Mouse (Mus musculus) neural tube, embryonic 12.5 days (tissue): Measurements from ENCODE around the gene Serpinb1c. TPM values are rescaled to one million over a fixed set of nuclear protein-coding genes. Genes with fewer than 3 reads are reported as not detected.

Source experiments
- ATAC-seq: fragments of 200-750 bp; cut with Nextera tagmentation; 2 replicates; pipeline ENCODE4 v1.8.0; 2017; ENCODE audit warnings: low read depth, mild to moderate bottlenecking, moderate TSS enrichment, moderate library complexity; ENCODE audit not compliant: low FRiP score
- H3K27ac ChIP-seq: fragments of 300-500 bp; sonication (generic); 2 replicates; pipeline ENCODE4 v1.5.1; 2016
- H3K27me3 ChIP-seq: fragments of 300-500 bp; sonication (generic); replicated peaks from 2 replicates; pipeline ENCODE4 v1.6.1; 2016; ENCODE audit warnings: mild to moderate bottlenecking
- H3K36me3 ChIP-seq: fragments of 300-500 bp; sonication (generic); 2 replicates; pipeline ENCODE4 v1.6.1; 2016; ENCODE audit warnings: mild to moderate bottlenecking
- H3K4me1 ChIP-seq: fragments of 300-500 bp; sonication (generic); 2 replicates; pipeline ENCODE4 v1.6.1; 2016
- H3K4me2 ChIP-seq: fragments of 300-500 bp; sonication (generic); replicated peaks from 2 replicates; pipeline ENCODE4 v1.6.1; 2016; ENCODE audit warnings: mild to moderate bottlenecking
- H3K4me3 ChIP-seq: fragments of 300-500 bp; sonication (generic); 2 replicates; pipeline ENCODE4 v1.5.1; 2016
- H3K9ac ChIP-seq: fragments of 300-500 bp; sonication (generic); 2 replicates; pipeline ENCODE4 v1.6.1; 2016; ENCODE audit warnings: mild to moderate bottlenecking
- H3K9me3 ChIP-seq: fragments of 300-500 bp; sonication (generic); 2 replicates; pipeline ENCODE4 v1.6.1; 2016; ENCODE audit warnings: mild to moderate bottlenecking
- WGBS: fragments of 180-500 bp; shearing (Covaris S2); methylation state at CpG from one replicate; pipeline ENCODE4 v1.1.7; 2016; 5-methylcytosine and 5-hydroxymethylcytosine counted together
- polyA plus RNA-seq: library from polyadenylated mRNA; unstranded; fragments of >200 nt; fragmentation: Nextera tagmentation; extraction: Ambion mirVana; gene quantifications from 2 replicates; pipeline ENCODE4 v1.2.1, GENCODE M21; 2016

The Serpinb1c gene
- polyA plus RNA-seq, 1 experiment from 2014 or later, result not detected

DNA sequence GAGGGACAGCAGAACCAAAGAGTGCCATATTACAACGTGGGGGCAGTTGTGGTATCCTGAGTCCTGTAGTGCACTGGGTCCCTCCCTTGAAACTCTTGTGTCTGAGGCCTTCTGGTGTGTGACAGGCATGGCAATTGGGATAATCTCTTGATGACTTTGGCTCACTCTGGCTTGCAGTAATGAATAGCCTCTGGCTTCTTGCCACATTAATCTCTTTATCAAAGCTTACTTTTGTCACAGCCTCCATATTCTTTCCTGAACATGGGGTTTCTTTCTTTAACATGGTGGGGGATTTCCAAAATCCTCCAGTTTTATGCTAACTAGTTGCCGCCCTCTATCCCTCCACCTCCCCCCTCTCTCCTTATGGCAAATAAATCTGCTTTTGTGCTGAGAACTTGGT is 44.9 kb downstream of the Serpinb1c start:
- no peaks in the 10 kb centered on the region for H3K36me3 ChIP-seq
- no peak overlapping the region for H3K27ac ChIP-seq
- no peaks in the 10 kb centered on the region for H3K9me3 ChIP-seq
- no peaks in the 10 kb centered on the region for H3K27me3 ChIP-seq
- no peaks in the 10 kb centered on the region for H3K4me1 ChIP-seq
- 69% methylated on average over 2 of the region's 2 CpGs for WGBS
- no peak overlapping the region for H3K4me2 ChIP-seq
- no peak for ATAC-seq
- no peak overlapping the region for H3K4me3 ChIP-seq
- H3K9ac ChIP-seq, result no peak overlapping the region

DNA sequence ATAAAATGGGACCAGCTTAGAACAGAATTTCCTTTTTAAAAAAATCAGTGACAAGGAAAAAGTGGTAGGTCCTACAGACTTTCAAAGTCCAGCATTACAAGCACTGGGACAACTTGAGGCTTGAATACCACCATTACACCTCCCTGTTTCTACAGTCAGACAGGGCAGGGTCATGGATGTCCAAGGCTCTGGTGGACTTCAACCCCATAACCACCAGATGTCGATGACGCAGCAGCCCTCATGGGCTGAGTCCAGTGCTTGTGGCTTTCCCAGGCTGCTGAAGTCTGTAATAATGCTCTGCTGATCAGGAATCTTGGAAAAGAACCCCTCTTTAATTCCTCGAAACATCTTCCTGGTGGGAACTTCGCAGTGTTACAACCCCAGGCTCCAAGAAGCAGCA is 45.5 kb downstream of the Serpinb1c start:
- ATAC-seq, result no peak
- Histone ChIP-seq H3K4me3 (no peak overlapping the region), H3K36me3 (no peaks in the 10 kb centered on the region), H3K27me3 (no peaks in the 10 kb centered on the region), H3K4me1 (no peaks in the 10 kb centered on the region), H3K4me2 (no peak overlapping the region), H3K9ac (no peak overlapping the region), H3K9me3 (no peaks in the 10 kb centered on the region), H3K27ac (no peak overlapping the region)
- WGBS, result 96% methylated on average over 4 of the region's 4 CpGs

DNA sequence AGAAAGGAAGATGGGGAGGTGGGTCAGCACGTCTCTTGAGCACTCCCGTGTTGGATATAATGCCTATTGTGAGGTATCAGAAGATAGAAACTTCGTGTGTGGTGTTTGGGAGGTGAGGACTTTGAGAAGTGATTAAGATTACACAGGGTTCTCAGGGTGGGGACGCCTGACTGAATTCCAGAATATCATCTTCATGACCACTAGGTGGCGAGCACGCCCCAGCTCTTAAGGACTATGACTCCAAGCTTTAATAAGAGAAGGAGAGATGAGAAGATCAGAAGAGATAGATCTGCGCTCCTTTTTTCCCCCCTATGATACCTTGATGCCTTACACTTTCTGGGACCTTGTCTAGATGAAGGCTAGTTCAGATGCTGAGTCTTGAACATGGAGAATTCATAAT is 46.0 kb downstream of the Serpinb1c start:
- ATAC-seq, result peak; percentile 82
- Histone ChIP-seq H3K4me3 (no peak overlapping the region), H3K9me3 (no peaks in the 10 kb centered on the region), H3K4me2 (no peak overlapping the region), H3K9ac (no peak overlapping the region), H3K4me1 (no peaks in the 10 kb centered on the region), H3K36me3 (no peaks in the 10 kb centered on the region), H3K27me3 (no peaks in the 10 kb centered on the region), H3K27ac (no peak overlapping the region)
- WGBS, result 13% methylated on average over 7 of the region's 7 CpGs

DNA sequence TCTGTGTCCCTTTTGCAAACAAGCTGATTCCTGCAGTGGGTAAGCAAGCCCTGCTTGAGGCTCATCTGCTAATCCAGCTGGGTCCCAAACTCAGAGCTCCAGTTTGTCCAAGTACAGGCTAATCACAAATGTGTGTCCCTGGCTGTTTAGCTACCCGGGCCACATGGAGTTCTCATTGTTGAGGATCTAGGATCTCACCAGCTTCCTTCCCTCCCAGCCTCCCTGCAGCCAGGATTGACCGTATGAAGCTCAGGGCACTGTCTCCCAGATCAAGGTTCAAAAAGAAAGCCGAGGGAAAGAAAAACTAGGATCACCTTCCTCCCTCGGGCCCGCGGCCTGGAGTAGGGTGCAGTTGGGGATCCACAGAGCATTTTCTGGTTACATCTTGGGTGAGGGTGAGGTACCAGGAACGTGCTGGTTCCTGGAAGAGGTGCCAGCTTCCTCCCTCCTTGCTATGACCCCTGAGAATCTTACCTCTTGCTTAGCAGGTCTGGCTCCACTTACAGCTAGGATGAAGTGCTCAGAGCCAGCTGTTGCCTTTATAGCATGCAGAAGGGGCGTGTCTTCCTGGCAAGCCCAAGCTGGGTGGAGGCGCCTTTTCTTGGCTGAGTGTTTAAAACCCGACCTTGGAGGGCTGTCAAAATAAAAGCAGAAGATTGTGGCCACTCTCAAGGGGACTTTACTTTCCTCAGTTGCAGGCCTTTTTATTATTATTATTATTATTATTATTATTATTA is 47.2 kb downstream of the Serpinb1c start, which contains the start of gene Serpinb1a:
Gene Serpinb1a (minus strand): TSS at position 518 of the 737 bp plus-strand sequence.
- 55% methylated on average over 10 of the region's 10 CpGs for WGBS
- Histone ChIP-seq H3K9ac (no peak within 1 kb of the TSS), H3K27ac (no peak within 1 kb of the TSS), H3K27me3 (no peaks in the 10 kb centered on the region), H3K4me2 (no peak within 1 kb of the TSS), H3K36me3 (no peaks in the 10 kb centered on the region), H3K4me3 (no peak within 1 kb of the TSS), H3K9me3 (no peaks in the 10 kb centered on the region), H3K4me1 (no peaks in the 10 kb centered on the region)
- ATAC-seq, result no peak

DNA sequence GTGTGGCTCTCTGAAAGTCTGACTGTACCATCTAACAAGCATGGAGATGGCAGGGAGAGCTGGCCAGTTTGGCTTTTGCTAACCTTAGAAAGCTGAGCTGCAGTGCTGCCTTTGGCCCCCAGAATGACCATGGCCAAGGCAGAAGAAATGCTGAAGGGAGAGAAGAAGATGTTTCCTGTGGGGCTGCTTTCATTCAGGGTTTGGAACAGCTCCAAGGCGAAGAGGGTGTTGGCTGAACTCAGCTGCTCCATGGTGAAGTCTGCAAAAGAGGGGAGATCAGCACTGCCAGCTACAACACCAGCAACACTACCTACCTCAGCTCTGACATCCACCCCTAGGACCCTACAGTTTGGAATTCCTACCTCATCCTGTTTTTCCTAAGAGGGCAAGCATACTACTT is 47.9 kb downstream of the Serpinb1c start:
- no peak overlapping the region for H3K9ac ChIP-seq
- no peaks in the 10 kb centered on the region for H3K36me3 ChIP-seq
- H3K4me2 ChIP-seq, result no peak overlapping the region
- no peak overlapping the region for H3K4me3 ChIP-seq
- no peak overlapping the region for H3K27ac ChIP-seq
- no peaks in the 10 kb centered on the region for H3K27me3 ChIP-seq
- ATAC-seq, result no peak
- H3K4me1 ChIP-seq, result no peaks in the 10 kb centered on the region
- WGBS, result 95% methylated on average over 1 of the region's 1 CpGs
- no peaks in the 10 kb centered on the region for H3K9me3 ChIP-seq

DNA sequence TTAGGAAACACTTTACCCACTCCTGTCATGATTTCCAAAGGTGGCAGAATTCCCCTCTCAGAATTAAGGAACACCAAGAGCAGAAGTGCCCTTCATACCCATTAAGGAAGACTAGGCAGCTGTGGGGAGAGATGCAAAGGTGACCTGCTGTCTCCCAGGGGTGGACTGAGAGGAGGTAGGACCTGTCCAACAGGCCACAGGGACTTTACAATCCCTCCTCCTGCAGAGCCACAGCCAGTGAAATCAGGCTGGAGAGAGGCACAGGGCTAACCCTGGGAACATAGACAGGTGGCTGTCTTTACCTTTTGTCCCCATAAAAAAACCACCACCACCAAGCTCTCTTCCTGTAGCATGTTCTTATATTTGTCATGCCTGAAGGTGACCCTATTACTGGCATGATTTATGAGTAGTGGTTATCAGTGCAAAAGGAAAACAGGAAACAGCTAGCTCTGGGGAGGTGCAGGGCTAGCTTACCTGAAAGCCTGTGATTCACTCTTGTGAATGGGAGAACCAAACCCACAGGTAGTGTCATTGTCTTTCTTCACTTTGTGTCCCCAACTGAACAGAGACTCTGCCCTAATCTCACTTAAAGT is 48.4 kb downstream of the Serpinb1c start:
- no peaks in the 10 kb centered on the region for H3K9me3 ChIP-seq
- ATAC-seq, result no peak
- no peak overlapping the region for H3K4me2 ChIP-seq

DNA sequence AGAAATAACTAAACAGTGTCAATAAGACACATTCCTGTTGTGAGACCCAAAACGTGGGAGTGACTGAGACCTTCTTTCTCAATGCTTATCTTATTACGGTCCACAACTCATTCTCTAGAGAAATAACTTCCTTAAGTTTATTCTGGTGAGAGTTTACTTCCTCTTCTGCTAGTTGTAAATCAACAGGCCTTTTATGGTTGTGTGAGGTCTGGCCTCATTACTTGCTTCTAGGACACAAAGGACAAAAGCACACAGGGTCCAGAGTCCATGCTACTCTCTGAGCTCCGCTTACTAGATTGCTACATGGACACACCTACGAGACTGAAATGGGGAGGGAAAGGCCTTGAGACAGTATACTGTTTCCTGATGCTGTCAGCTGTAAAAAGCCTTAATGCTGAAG is 48.9 kb downstream of the Serpinb1c start:
- ATAC-seq, result no peak
- 45% methylated on average over 4 of the region's 4 CpGs for WGBS

More for the DNA sequence above, 48.4 kb downstream of the Serpinb1c start:
- Histone ChIP-seq H3K36me3 (no peaks in the 10 kb centered on the region), H3K4me1 (no peaks in the 10 kb centered on the region), H3K27me3 (no peaks in the 10 kb centered on the region), H3K27ac (no peak overlapping the region), H3K9ac (no peak overlapping the region), H3K4me3 (no peak overlapping the region)

DNA sequence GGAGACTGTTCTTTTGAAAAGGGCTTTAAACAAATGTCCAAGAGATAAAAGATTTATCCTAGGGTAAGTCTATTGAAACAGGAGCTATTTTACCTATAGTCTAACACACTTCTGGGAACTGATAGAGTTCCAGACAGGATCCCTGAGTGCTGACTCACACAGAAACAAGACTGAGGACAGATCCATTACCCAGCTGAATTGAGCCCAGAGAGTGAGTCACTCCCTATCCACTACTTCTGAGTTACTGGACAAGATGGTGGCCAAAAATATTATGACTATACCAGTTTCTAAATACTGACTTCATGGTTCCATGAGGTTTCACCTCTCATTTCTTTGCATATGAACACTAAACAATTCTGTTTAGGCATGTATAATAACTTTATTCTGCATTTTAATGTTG is 51.8 kb downstream of the Serpinb1c start:
- no peak for ATAC-seq
- Histone ChIP-seq H3K36me3 (no peaks in the 10 kb centered on the region), H3K9me3 (no peaks in the 10 kb centered on the region), H3K27ac (no peak overlapping the region), H3K4me3 (no peak overlapping the region), H3K9ac (no peak overlapping the region), H3K4me2 (no peak overlapping the region), H3K4me1 (no peaks in the 10 kb centered on the region), H3K27me3 (no peaks in the 10 kb centered on the region)

More for the DNA sequence above, 48.9 kb downstream of the Serpinb1c start:
- no peak overlapping the region for H3K27ac ChIP-seq
- H3K9ac ChIP-seq, result no peak overlapping the region
- no peak overlapping the region for H3K4me2 ChIP-seq
- no peaks in the 10 kb centered on the region for H3K36me3 ChIP-seq
- H3K9me3 ChIP-seq, result no peaks in the 10 kb centered on the region
- H3K4me1 ChIP-seq, result no peaks in the 10 kb centered on the region
- H3K27me3 ChIP-seq, result no peaks in the 10 kb centered on the region
- no peak overlapping the region for H3K4me3 ChIP-seq

DNA sequence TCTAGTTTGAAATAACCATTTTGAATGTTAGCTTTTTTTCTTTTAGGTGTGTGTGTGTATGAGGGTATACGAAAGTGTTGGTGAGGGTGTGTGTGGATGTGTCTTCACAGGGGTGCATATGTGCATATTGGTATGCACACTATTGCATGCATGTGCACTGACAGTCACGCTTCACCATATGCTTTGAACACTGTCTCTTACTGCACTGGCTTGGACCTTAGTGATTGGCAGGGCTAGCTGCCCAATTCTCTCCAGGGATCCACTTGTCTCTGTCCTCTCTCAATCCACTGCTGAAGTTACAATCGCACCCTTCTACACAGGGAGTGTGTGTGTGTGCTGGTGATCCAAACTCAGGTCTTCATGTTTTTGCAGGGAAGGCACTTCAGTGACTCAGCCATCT is 56.7 kb downstream of the Serpinb1c start:
- Histone ChIP-seq H3K4me1 (no peaks in the 10 kb centered on the region), H3K36me3 (no peaks in the 10 kb centered on the region), H3K9ac (no peak overlapping the region), H3K4me3 (no peak overlapping the region), H3K27ac (no peak overlapping the region), H3K27me3 (no peaks in the 10 kb centered on the region), H3K4me2 (no peak overlapping the region), H3K9me3 (no peaks in the 10 kb centered on the region)
- no peak for ATAC-seq
- WGBS, result 88% methylated on average over 3 of the region's 3 CpGs

DNA sequence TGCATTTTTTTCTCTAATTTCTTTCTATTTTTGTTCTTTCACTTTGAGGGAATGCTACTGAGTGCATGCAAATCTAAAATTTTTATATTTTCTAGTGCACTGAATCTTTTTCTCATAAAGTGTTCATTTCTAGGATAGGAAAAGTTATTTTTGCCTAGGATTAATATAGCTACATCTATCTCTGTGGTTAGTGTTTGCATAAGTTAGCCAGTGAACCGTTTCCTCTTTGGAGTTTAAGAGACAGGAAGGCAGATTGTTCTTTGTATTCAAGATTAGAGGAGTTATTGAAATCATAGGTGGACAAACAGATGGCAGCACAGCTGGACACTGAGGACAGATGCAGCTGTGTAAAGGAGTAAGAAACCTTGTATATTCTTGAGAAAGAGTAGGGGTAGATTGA is 58.7 kb downstream of the Serpinb1c start:
- Histone ChIP-seq H3K27me3 (no peaks in the 10 kb centered on the region), H3K4me3 (no peak overlapping the region), H3K4me2 (no peak overlapping the region), H3K27ac (no peak overlapping the region), H3K9ac (no peak overlapping the region), H3K4me1 (no peaks in the 10 kb centered on the region), H3K36me3 (no peaks in the 10 kb centered on the region), H3K9me3 (no peaks in the 10 kb centered on the region)
- WGBS, result 59% methylated on average over 1 of the region's 1 CpGs
- no peak for ATAC-seq

DNA sequence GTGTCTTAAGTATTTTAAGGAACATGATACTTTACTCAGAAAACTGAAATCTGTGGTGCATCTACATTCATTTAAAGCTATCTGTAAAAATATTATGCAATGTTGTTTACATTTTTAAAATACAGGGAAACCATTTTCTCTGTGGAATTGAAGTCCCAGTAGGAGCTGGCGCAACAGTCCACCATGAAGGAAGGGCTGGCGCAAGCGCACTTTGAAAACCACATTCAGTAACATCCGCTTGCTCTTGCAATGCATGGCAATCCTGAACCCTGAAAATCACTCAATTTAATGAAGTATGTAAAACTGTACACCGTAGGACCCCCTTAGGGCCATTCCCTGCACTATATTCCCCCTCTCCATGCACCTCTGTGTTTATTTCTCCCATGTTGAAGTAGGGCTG is 63.5 kb downstream of the Serpinb1c start:
- H3K27me3 ChIP-seq, result no peaks in the 10 kb centered on the region
- H3K9me3 ChIP-seq, result no peaks in the 10 kb centered on the region
- H3K27ac ChIP-seq, result no peak overlapping the region
- 94% methylated on average over 5 of the region's 5 CpGs for WGBS
- no peaks in the 10 kb centered on the region for H3K4me1 ChIP-seq
- ATAC-seq, result no peak
- no peak overlapping the region for H3K4me2 ChIP-seq
- H3K9ac ChIP-seq, result no peak overlapping the region
- no peaks in the 10 kb centered on the region for H3K36me3 ChIP-seq
- H3K4me3 ChIP-seq, result no peak overlapping the region

DNA sequence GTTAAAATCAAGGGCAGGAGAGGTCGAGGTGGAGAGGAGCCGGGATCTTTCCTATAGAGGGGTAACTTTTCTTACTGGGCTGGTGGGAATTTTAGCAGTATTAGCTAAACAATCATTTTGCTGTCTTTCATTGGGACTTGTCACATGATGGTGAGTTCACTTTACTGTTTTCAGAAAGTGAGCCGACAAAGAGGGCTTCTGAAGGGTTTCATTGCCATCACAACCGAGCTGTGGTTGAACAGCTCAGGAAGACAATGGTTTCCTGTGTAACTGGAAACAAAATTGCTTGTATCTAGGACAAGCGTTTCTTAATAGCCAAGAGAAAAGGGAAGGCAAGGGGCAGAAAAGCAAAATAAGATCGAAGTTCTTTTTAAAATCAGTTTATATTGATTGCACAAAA is 64.8 kb downstream of the Serpinb1c start:
- WGBS, result 74% methylated on average over 6 of the region's 6 CpGs
- no peak overlapping the region for H3K9ac ChIP-seq
- H3K4me1 ChIP-seq, result no peaks in the 10 kb centered on the region
- no peak overlapping the region for H3K27ac ChIP-seq
- H3K27me3 ChIP-seq, result no peaks in the 10 kb centered on the region
- no peaks in the 10 kb centered on the region for H3K9me3 ChIP-seq
- H3K4me3 ChIP-seq, result no peak overlapping the region
- ATAC-seq, result no peak
- no peak overlapping the region for H3K4me2 ChIP-seq
- no peaks in the 10 kb centered on the region for H3K36me3 ChIP-seq

DNA sequence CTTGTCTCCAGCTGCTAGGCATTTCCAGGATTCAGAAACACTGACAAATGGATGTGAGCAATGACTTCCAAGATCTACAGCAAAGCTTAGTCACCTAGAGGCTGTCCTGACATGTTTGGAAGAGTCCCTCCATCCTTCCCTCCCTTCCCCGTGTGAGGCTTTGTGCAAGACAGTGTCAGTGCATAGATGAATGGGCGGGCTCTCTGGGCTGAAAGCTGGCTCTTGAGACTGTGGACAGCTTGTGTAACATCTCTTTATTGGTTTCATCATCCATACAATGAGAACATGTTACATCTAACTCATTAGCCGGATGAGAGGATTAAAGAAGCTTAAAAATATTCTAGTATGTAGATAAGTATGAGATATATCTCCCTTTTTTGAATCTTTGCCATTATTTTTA is 65.2 kb downstream of the Serpinb1c start:
- ATAC-seq, result no peak
- Histone ChIP-seq H3K27me3 (no peaks in the 10 kb centered on the region), H3K36me3 (no peaks in the 10 kb centered on the region), H3K4me2 (no peak overlapping the region), H3K9me3 (no peaks in the 10 kb centered on the region), H3K4me1 (no peaks in the 10 kb centered on the region), H3K9ac (no peak overlapping the region), H3K4me3 (no peak overlapping the region), H3K27ac (no peak overlapping the region)
- WGBS, result 73% methylated on average over 3 of the region's 3 CpGs
